Mouse (Mus musculus): ENCODE measurements at regions not wholly inside any gene's neighbourhood (a gene's known extent, or its start where the extent isn't known, plus 50 kb on each side); places are given as distances from the start of the nearest gene placed in this dataset.

DNA sequence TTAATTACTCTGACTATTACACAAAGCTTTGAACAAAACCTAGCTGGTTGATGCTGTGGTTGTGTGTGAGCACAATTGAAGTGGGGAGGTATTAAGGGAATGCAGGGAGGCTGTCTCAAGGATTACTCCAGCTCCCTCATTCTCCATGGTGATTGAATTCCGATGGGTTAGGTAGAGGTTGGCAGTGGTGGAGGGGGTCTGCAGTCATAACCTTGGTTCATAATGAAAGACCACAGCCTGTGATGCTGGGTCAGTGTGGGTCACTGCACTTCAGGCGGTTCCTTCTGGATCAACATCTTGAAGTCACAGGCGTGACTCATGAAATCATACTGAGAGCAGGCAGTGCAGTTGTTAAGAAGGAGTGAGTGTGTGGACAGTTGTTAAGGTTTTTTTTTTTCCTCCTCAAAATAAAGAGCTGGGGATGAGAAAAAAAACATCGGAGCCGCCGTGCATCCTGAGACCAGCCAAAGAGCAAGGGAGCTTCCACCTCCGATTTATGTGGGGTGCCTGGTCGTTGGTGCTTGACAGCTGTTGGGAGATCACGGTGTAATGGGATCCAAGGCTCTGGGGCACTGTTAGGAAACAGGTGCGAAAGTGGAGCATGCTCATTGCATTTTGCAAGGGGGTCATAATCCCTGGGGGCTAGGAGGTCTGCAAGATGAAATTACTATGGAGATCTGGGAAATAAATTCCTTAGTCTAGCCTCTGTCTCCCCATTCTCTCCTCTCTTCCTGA is 161.5 kb upstream of the Cops8 start:
- no peak for ATAC-seq (replicated peaks; ENCODE audit: low FRiP score, poor library complexity, severe bottlenecking)

DNA sequence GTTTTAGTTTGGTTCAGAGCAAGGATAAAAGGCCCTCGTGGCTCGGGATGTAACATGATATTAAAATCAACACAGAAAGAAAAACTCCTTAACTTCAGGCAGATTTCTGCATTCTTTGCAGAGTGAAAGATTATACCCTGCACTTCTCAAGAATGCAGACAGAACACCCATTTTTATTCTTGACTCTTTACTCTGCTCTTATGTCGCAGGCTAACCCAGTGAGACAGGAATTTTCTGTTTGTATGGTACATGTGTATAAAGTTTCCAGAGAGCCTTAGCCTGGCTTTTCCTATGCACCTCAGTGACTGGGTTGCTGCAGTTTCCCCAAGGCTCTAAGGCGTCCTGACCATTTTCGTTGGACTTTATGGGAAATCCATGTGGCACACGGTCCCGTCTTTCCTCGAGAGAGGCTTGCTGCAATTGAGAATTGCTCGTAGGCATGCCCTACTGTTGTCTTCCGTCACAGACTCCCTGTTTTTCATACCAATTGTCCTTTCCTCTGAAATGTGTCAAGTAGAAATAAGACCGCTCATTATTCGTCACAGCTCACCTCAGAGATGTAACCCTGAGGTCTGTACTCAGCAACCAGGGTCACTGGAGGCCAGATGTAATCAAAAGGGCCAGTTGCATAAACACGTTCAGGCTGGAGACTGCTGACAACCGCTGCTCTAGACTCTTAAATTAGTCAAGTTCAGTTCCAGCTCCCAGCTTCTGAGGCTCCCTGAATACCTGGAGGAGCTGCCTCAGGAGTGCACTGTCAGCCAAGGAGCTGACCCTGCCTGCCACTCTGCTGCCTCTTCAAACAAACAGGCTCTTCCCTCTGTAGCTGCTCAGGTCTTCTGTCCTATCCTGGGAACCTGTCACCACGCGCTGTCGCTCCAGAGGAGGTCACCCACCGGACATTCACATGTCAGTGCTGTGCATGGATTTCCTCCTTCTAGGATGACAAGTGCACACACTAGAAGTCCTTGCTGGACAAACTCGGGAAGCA is 160.2 kb upstream of the Cops8 start:
- ATAC-seq (replicated peaks; ENCODE audit: low FRiP score, poor library complexity, severe bottlenecking): no peak

DNA sequence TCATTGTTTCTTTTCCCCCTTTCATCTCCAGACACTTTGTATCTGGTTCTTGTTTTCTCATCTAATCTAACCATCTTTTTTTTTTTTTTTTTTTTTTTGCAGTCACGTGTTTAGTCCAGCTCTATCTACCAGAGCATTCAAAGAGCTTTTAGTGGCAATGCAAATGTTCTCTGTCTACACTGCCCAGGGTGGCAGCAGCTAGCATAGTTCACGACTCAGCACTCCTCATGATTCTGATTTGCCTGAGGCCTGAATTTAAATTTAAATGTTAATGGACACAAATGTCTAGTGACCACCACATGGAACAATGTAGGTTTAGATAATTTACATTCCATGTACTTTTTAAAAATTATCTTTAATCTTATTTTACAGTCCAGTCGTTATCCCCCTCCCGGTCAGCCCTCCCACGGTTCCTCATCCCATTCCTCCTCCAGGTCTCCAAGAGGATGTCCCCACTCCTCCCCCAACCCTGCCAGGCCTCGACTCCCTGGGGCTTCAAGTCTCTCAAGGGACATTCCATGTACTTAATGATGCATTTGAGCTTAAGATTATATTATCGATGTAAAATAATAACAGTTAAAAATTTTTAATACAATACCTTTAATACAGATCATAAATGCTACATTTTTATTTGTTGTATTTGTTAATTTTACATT is 153.1 kb upstream of the Cops8 start:
- no peak for ATAC-seq (replicated peaks; ENCODE audit: low FRiP score, poor library complexity, severe bottlenecking)

DNA sequence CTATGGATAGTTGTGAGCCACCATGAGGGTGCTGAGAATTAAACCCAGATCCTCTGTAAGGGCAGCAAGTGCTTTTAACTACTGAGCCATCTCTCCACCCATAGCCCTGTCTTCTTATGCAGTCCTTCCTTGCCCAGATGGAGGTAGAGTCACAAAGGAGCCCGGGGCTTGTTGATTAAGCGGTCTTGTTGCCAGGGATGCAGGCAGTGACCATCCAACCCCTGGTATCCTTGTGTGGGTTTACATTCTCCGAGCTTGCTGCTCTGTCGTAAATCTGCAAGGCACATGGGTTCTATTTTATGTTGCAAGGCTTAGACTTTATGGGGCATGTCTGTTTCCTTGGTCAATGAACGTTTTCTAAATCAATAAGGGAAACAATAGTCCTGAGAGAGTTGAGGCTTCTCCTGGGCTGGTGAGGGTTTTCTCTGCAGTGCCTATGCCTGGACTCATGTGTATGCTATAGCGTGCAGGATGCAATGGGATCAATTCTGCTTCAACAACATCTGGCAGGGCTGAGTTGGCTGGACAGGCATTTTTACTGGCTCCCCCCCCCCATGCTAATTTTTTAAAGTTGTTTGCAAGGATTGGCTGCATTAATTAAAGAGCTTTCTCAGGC is 150.7 kb upstream of the Cops8 start:
- no peak for ATAC-seq (replicated peaks; ENCODE audit: low FRiP score, poor library complexity, severe bottlenecking)

DNA sequence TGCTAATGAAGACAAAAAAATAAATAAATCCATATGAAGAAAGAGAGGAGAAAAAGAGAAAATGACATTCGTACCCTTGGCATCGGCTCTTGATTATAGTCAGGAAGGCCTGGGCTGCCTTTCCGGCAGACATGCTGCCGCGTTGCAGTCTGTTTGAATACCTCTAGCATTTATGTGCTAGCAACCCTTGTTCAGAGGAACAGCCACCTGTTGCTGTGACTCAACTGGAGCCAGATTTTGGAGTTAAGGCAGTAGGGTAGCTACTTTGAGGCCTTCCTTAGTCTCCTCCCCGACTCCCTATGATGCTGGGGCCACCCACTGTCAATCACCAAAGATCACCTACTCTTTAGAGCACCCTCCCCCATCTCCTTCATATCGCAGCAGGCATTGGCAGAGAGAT is 148.5 kb upstream of the Cops8 start:
- no peak for ATAC-seq (replicated peaks; ENCODE audit: low FRiP score, poor library complexity, severe bottlenecking)

DNA sequence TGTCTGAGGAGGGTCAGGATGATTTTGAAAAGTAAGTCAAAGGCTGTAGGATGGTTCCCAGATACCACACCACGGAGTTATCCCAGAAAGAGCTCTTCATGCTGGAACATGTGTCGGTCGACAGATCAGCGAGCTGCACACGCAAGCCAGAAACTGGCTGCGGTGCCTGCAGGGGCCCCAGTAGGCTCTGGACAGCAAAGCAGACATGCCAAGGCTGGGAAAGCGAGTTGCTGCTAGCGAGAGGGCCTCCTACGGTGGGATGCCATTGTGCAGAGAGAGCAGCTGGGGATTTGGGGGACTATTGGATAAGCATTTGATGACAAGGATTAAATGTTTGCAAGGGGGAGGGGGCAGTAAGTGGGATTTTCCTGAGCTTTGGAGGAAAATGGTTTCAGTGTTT is 145.4 kb upstream of the Cops8 start:
- ATAC-seq (replicated peaks; ENCODE audit: low FRiP score, poor library complexity, severe bottlenecking): no peak

DNA sequence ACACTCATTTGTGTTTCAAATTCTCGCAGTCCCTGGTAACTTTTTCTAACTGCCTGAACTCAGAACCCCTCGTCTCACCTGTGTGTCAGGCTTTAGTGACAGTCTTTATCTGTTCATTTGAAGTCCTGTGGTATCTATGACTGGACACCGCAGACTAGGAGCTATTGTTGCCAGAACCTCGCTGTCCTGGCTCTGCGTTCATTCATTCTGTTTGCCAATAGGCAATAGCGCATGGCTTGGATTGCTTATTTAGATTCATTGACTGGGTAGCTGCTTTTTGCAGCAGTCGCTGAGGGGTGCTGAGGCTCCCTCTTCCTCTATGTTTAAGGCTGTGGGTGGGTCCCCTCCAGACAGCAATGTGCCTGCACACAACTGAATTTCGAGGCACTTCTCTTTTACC is 144.6 kb upstream of the Cops8 start:
- ATAC-seq (replicated peaks; ENCODE audit: low FRiP score, poor library complexity, severe bottlenecking): no peak

DNA sequence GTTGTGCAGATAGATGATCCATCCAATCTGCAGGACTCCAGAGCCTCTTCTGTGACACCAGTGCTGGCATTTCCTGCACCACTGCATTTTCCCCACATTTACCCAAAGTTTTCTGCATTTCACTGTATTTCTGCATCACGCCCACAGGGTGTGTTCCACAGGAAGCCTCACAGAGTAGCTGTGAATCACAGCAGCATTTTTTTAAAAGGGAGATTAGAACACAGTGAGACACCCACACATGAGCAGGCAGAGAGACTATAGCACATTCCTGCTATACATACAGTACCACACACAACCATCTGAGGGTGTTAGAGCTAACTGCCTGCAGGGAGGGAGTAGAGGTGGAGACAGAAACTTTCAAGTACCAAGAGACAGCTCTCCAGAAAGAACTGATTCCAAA is 141.1 kb upstream of the Cops8 start:
- ATAC-seq (replicated peaks; ENCODE audit: low FRiP score, poor library complexity, severe bottlenecking): no peak

DNA sequence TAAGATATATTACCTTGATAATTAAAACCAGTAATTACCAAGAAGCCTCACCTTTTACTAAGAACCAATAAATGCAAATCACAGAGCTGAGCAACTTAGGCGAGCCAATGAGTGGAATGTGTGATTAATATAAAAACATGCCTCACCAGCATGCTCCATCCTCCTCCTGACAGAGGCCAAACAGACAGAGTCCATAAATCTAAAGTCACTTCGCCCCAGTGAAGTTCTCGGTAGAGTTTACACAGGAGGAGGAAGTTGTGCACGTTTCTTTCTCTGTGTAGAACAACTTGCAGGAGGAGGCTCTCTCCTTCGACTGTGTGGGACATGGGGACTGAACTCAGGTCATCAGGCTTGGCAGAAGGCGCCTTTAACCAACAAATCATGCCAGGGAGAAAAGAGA is 139.5 kb upstream of the Cops8 start:
- ATAC-seq (replicated peaks; ENCODE audit: low FRiP score, poor library complexity, severe bottlenecking): no peak

DNA sequence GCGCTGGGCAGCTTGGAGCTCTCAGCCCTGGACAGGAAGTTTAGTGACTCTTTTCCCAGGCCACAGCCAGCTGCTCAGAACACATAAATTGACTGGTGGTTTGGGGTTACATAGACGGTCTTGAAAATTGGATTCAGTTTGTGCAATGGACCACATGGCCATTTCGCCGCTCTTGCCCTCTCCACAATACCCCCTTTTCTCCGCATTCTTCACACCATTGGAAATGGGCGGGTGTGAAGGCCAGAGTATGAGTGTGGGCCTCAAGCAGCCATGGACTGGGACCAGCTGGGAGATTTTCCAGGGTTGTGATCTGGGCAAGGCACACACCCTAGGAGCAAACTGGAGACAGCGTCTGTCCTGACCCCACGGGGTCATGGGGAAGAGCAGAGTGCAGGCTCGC is 135.1 kb upstream of the Cops8 start:
- ATAC-seq (replicated peaks; ENCODE audit: low FRiP score, poor library complexity, severe bottlenecking): no peak

DNA sequence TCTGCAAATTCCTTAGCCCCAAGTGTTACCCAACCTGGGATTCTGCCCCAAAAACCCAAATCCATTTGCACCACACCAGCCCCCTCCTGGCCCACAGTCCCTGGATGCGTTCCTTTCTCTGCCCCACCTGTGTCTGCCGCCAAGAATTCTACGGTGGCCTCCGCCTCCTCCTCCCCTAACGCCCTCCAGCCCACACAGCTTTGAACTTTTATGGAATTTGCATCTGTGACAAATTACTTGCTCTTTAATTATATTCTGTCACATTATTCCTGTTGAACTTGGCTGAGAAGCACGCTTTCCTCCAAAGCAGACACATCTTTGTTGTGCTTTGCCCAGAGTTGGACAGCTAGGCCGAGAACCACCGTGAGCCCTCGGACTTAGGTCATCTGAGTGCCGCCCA is 131.8 kb upstream of the Cops8 start:
- ATAC-seq (replicated peaks; ENCODE audit: low FRiP score, poor library complexity, severe bottlenecking): no peak

DNA sequence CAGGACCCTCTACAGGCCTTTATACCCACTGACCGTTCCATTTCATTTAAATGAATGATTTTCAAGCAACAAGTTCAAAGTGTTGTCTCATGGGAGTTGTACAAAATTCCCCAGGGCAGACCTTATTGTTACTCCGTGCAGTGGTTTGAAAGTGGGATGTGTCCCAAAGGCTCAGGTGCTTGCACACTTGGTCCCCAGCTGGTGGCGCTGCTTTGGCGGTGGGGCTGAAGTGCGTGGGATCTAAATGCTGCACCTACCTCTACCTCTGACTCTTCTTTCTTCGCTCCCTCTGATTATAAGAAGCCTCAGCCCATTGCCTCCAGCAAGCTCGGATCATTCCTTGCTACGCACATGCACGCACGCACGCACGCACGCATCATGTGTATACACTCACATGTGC is 131.0 kb upstream of the Cops8 start:
- ATAC-seq (replicated peaks; ENCODE audit: low FRiP score, poor library complexity, severe bottlenecking): no peak

DNA sequence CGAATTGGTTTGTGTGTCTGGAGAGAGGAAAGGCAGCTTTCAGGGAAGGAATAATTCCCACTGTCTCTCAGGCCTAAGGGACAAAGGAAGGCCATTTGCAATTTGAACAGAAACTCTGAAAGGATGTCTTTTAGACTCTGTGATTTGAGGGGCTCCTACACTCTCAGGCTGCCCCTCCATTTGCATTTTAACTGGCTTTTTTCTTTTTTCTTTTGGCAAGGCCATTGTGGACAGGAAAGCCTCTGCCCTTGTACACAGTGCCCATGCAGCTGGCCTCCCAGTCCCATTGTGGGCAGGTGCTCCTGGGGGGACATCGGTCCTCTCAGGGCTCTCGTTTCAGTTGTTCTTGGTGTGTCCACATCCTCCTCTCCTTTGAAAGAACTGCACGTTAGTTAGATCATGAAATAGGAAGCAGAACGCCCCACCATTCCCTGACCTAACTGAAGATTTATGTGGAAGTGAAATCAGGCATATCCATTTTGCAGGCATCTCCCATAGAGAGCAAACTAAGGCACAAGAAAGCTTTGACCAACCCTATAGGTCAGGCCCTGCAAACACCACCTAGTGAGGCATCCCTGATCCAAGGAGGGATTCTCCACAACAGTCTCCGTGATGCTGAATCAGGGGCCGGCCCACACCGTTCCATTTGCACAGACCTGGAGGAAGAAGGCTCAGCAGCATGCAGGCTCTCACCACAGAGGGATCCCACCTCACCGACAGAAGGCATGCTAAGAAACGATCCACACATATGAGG is 127.5 kb upstream of the Cops8 start:
- ATAC-seq (replicated peaks; ENCODE audit: low FRiP score, poor library complexity, severe bottlenecking): no peak

DNA sequence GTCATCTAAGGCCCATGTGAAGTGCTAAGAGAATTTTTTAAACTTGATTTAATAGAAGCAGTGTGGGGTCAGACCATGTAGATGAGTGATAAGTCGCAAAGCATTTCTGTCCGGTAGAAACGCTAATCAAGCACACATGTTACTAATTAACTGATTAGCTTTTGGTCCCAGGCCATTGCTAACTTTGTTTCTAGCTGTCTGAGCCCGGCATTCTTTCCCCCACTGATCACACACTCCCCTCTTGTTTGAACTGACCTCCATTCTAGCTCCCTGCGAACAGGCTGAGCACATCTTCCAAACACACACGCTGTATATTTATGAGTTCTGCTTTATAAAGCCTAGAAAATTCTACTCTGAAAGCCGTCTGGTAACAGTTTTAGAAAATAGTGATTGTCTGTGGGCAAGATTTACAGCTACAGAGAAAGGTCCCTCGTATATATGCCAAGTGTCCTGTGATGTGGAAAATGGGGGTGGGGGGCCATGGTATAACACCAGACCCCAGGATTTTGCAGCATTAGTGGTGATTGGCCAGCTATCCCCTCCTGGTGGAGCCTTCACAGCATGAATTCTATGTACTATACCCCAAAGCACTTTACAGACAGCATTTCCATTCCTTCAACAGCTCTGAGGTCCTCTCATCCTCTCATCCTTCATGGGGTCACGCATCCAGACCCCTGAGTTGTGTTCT is 126.1 kb upstream of the Cops8 start:
- ATAC-seq (replicated peaks; ENCODE audit: low FRiP score, poor library complexity, severe bottlenecking): no peak

DNA sequence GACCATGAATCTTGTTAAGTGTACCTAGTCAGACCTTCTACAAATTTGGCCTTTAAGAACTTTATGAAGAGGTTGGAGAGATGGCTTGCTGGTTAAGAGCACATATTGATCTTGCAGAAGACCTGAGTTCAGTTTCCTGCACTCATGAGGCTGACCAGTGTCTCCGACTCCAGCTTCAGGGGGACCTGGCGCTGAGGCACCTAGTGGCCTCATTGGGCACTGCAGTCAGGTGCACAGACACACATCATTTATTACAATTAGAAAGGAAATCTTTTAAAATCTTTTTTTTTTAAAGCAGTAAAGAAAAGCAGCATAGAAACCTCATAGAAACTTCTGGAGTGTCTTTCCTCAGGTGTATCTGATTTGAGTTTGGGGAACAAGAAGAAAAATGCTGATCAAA is 123.9 kb upstream of the Cops8 start:
- no peak for ATAC-seq (replicated peaks; ENCODE audit: low FRiP score, poor library complexity, severe bottlenecking)

DNA sequence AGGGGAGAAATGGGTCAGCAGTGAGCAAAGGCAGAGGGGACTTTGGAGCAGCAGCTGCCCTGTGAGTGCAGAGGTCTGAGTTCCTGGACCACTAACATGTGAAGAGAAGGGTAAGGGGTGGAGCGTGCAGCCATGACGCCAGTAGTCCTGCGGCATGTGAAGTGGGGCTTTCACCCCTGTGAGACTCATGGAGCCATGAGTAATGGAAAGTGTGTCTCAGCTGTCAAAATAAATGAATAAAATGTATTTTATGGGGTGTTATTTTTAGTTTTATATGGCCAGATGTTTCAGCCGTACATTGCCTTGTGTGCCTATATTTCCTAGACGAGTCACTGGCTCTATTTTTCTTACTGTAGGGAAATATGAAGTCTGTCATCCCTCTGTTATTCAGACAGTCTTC is 121.5 kb upstream of the Cops8 start:
- ATAC-seq (replicated peaks; ENCODE audit: low FRiP score, poor library complexity, severe bottlenecking): no peak

DNA sequence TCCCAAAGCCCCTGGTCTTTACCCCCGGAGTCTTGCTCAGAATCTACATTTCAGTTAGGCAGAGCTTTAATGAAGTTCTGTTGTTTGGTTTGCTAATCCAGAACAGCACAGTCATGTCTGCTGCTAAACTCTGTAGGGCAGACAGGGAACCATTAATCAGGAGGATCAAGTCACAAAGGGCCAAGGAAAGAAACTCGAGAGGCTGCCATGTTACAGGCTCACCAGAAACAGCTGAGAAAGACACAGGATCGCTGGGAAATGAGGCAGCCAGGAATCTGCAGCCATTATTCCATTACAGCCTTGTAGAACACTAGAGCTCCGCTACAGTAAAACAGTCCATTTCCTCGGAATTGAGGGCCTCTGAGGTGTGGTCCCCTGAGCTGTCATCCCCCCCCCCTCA is 121.1 kb upstream of the Cops8 start:
- no peak for ATAC-seq (replicated peaks; ENCODE audit: low FRiP score, poor library complexity, severe bottlenecking)

DNA sequence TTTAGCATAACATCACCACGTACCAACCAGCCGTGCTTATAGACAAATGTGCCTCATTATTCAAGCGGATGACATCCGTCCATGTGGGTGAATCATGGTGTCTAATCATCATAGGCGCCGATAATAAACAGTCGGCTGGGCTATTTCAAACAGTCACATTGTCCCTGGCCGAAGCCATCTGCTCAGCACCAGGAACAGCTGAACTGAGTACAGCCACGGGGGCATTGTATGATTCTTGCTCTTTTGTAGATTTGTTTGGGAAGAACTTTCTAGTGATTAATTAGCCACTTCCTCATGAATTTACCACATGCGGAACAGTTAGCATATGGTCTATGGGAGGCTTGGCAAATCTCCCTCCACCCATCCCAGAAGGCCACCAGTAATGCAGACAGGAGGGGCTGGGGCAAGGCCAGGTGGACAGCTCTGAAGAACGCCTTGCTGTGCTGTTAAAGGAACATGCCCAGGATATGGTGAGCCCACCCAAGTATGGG is 116.4 kb upstream of the Cops8 start:
- ATAC-seq (replicated peaks; ENCODE audit: low FRiP score, poor library complexity, severe bottlenecking): no peak

DNA sequence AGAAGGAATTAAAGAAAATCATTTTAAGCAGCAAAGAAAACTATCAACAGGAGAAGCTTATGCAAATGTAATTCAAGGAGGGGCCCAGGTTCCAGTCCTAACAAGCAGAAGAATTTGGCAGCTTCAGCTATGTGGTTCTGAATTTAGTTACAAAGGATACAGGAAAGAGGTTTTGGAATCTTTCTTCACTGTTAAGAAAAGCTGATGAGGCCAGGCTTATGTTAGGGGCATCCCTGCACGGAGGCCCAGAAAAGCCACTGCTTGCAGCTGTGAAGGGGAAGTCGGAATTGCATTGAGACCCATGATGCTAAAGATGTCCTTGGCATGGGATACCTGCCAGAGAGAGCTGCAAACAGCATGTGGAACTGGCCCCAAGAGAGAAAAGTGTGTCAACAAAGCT is 114.9 kb upstream of the Cops8 start:
- no peak for ATAC-seq (replicated peaks; ENCODE audit: low FRiP score, poor library complexity, severe bottlenecking)
